Mouse (Mus musculus) forebrain, embryonic 13.5 days (tissue): ENCODE results near the gene Hoxd4. TPM values are rescaled to one million over a fixed set of nuclear protein-coding genes. Genes with fewer than 3 reads are reported as not detected.

Source experiments
- ATAC-seq: fragments of 200-750 bp; cut with Nextera tagmentation; 2 replicates; pipeline ENCODE4 v1.8.0; 2017
- H3K27ac ChIP-seq: fragments of 300-500 bp; sonication (generic); 2 replicates; pipeline ENCODE4 v1.5.1; 2015; ENCODE audit warnings: inconsistent platforms, mild to moderate bottlenecking, moderate library complexity
- H3K27me3 ChIP-seq: fragments of 300-500 bp; sonication (generic); 2 replicates; pipeline ENCODE4 v1.6.1; 2015; ENCODE audit warnings: mild to moderate bottlenecking, inconsistent platforms
- H3K36me3 ChIP-seq: fragments of 300-500 bp; sonication (generic); 2 replicates; pipeline ENCODE4 v1.6.1; 2015; ENCODE audit warnings: mild to moderate bottlenecking, inconsistent platforms; ENCODE audit not compliant: poor library complexity, severe bottlenecking
- H3K4me1 ChIP-seq: fragments of 300-500 bp; sonication (generic); 2 replicates; pipeline ENCODE4 v1.6.1; 2015; ENCODE audit warnings: inconsistent platforms
- H3K4me2 ChIP-seq: fragments of 300-500 bp; sonication (generic); 2 replicates; pipeline ENCODE4 v1.6.1; 2015; ENCODE audit warnings: inconsistent platforms, mild to moderate bottlenecking, moderate library complexity
- H3K4me3 ChIP-seq: fragments of 300-500 bp; sonication (generic); 2 replicates; pipeline ENCODE4 v1.5.1; 2015; ENCODE audit warnings: mild to moderate bottlenecking, inconsistent platforms
- H3K9ac ChIP-seq: fragments of 300-500 bp; sonication (generic); 2 replicates; pipeline ENCODE4 v1.6.1; 2015; ENCODE audit warnings: mild to moderate bottlenecking, inconsistent platforms
- H3K9me3 ChIP-seq: fragments of 300-500 bp; sonication (generic); replicated peaks from 2 replicates; pipeline ENCODE4 v1.6.1; 2016; ENCODE audit warnings: inconsistent platforms
- WGBS: fragments of 180-500 bp; shearing (Covaris S2); methylation state at CpG from one replicate; pipeline ENCODE4 v1.1.7; 2015; 5-methylcytosine and 5-hydroxymethylcytosine counted together
- polyA plus RNA-seq: library from polyadenylated mRNA; unstranded; fragments of >200 nt; fragmentation: Nextera tagmentation; extraction: Ambion mirVana; gene quantifications from 2 replicates; pipeline ENCODE4 v1.2.1, GENCODE M21; 2015

Gene Hoxd4
- polyA plus RNA-seq, 1 experiment from 2014 or later = not detected

DNA sequence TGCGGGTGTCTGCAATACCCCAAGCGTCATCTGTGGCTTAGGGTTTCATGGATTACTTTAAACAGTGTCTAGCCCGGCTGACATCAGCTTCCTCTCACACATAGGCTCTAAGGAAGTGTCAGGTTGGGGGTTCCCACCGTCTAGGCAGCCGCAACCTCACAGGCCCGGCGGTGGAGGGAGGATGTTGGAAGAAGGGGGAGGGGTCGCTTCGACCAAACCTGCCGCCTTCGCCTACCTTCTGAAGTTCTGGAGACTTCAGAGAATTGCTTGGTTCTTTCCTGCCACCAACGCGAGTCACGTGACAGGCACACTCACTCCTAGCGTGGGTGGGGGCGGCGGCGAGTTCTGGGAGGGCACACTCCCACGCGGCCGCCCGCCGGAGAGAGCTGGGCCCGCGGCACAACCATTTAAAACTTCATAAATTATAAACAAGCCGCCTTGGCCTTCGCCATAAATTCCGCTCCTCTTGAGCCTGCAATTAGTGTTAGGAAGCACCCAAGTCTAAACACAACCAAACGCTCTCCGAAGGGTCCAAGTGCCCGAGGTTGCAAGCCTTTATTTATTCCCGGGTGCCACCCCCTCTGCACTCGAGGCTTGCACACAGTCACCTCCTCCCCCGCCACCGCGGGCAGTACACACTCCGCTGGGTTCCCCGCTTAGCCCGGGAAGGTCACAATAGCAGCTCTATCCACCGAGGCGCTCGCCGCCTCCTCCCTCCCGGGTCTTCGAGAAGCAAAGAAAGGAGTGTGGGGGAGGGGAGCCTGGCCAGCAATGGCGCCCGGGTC is 37.8 kb downstream of the Hoxd4 start:
- peak overlapping the region; percentile 25 for H3K4me3 ChIP-seq
- no peak overlapping the region for H3K27ac ChIP-seq
- 0% methylated on average over 47 of the region's 47 CpGs for WGBS
- peak overlapping the region; percentile 53 for H3K4me2 ChIP-seq
- H3K9me3 ChIP-seq = no peaks in the 10 kb centered on the region
- peak; percentile 36; the same call in 1 of the 2 replicates for ATAC-seq
- peaks cover 19% of the 10 kb centered on the region for H3K4me1 ChIP-seq
- H3K27me3 ChIP-seq = peaks cover 100% of the 10 kb centered on the region
- H3K9ac ChIP-seq = no peak overlapping the region
- no peaks in the 10 kb centered on the region for H3K36me3 ChIP-seq

- no peak overlapping the region for H3K9ac ChIP-seq
These were observed 39.1 kb downstream of the Hoxd4 start for GRCm38 (mm10) chr2:74750731-74751250.

GRCm38 (mm10) chr2:74751861-74752260 is 40.1 kb downstream of the Hoxd4 start:
- H3K9ac ChIP-seq = no peak overlapping the region
- H3K4me3 ChIP-seq = no peak overlapping the region
- 38% methylated on average over 1 of the region's 1 CpGs for WGBS
- peaks cover 100% of the 10 kb centered on the region for H3K27me3 ChIP-seq
- H3K27ac ChIP-seq = no peak overlapping the region
- no peaks in the 10 kb centered on the region for H3K9me3 ChIP-seq
- H3K36me3 ChIP-seq = no peaks in the 10 kb centered on the region
- ATAC-seq = no peak
- H3K4me1 ChIP-seq = peaks cover 19% of the 10 kb centered on the region
- no peak overlapping the region for H3K4me2 ChIP-seq

More at GRCm38 (mm10) chr2:74750731-74751250, 39.1 kb downstream of the Hoxd4 start:
- WGBS = 10% methylated on average over 5 of the region's 5 CpGs
- no peak for ATAC-seq
- Histone ChIP-seq H3K4me3 (no peak overlapping the region), H3K27ac (no peak overlapping the region), H3K4me1 (peaks cover 19% of the 10 kb centered on the region), H3K27me3 (peaks cover 100% of the 10 kb centered on the region), H3K9me3 (no peaks in the 10 kb centered on the region), H3K36me3 (no peaks in the 10 kb centered on the region), H3K4me2 (no peak overlapping the region)

DNA sequence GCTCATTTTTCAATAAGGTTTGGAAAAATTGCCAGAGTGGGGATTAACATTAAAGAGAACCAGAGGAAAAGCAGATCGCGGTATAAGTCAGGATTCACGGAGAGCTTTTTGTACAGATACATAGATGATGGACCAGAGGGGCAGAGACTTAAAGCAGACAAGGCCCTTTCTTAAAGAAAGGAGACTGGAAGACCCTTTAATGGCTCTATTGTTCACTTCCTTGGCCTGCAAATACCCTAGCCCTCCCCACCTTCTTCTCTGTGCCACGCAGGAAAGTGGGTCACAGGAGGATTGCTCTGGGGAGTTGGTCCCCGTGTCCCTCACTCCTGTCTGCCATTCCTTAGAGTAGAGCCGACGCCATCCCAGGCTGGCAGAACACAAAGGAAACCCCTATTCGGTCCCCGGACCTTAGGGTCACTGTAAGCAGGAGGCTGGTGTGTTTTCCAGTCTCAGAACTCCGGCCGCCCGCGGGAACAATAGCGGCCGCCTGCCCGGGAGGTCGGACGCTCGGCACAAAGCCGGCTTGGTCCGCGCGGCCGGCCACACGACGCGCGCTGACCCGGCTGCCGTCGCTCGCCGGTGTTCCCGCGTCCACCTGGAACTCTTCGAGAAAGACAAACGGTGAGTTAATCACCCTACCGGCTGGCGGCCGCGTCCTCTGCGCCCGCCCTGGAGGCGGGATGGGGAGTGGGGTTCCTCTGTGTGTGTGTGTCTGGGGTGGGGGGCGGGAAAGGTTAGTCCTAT is 40.9 kb downstream of the Hoxd4 start:
- H3K4me2 ChIP-seq = peak overlapping the region; percentile 36
- H3K4me1 ChIP-seq = peaks cover 19% of the 10 kb centered on the region
- H3K27ac ChIP-seq = no peak overlapping the region
- WGBS = 1% methylated on average over 45 of the region's 45 CpGs
- ATAC-seq = no peak
- H3K36me3 ChIP-seq = no peaks in the 10 kb centered on the region
- H3K9me3 ChIP-seq = no peaks in the 10 kb centered on the region
- no peak overlapping the region for H3K9ac ChIP-seq
- peak overlapping the region; percentile 19 for H3K4me3 ChIP-seq
- H3K27me3 ChIP-seq = peaks cover 100% of the 10 kb centered on the region

GRCm38 (mm10) chr2:74753175-74753523 is 41.4 kb downstream of the Hoxd4 start:
- Histone ChIP-seq H3K36me3 (no peaks in the 10 kb centered on the region), H3K27me3 (peaks cover 100% of the 10 kb centered on the region), H3K4me2 (peak overlapping the region; percentile 36), H3K9ac (no peak overlapping the region), H3K27ac (no peak overlapping the region), H3K9me3 (no peaks in the 10 kb centered on the region), H3K4me3 (peak overlapping the region; percentile 19; the same call in 1 of the 2 replicates), H3K4me1 (peaks cover 19% of the 10 kb centered on the region)
- under 1% methylated on average over 25 of the region's 25 CpGs for WGBS
- ATAC-seq = no peak

GRCm38 (mm10) chr2:74753711-74754110 is 42.0 kb downstream of the Hoxd4 start:
- Histone ChIP-seq H3K36me3 (no peaks in the 10 kb centered on the region), H3K4me2 (no peak overlapping the region), H3K27me3 (peaks cover 100% of the 10 kb centered on the region), H3K27ac (no peak overlapping the region), H3K4me1 (peaks cover 19% of the 10 kb centered on the region), H3K9ac (no peak overlapping the region), H3K9me3 (no peaks in the 10 kb centered on the region), H3K4me3 (no peak overlapping the region)
- no peak for ATAC-seq
- WGBS = 11% methylated on average over 5 of the region's 5 CpGs

GRCm38 (mm10) chr2:74760146-74760545 is 48.4 kb downstream of the Hoxd4 start:
- no peaks in the 10 kb centered on the region for H3K9me3 ChIP-seq
- H3K27me3 ChIP-seq = peaks cover 94% of the 10 kb centered on the region
- no peak for ATAC-seq
- H3K4me1 ChIP-seq = peaks cover 13% of the 10 kb centered on the region
- H3K36me3 ChIP-seq = no peaks in the 10 kb centered on the region
- no peak overlapping the region for H3K4me2 ChIP-seq
- H3K4me3 ChIP-seq = no peak overlapping the region
- H3K9ac ChIP-seq = no peak overlapping the region
- no peak overlapping the region for H3K27ac ChIP-seq
- WGBS = 0% methylated on average over 1 of the region's 1 CpGs

DNA sequence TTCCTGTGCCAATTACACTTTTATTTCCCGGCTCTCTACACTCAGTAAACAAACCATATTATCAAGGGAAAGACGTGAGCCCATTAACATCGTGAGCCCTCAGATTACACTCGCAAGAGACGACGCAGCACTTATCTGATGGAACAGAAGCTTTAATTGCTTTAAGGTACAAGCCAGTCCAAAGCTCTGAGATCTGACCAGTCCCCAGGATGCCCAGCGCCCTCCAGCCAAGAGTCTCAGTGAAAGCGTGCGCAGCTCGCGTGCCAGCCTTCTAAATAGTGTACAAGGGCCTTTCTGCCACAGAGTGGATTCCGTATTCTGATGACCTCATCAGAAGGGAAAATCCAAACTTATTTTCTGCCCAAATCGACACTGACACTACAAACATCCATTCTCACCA is 50.2 kb downstream of the Hoxd4 start:
- H3K27me3 ChIP-seq = peaks cover 94% of the 10 kb centered on the region
- ATAC-seq = no peak
- H3K9me3 ChIP-seq = no peaks in the 10 kb centered on the region
- H3K9ac ChIP-seq = no peak overlapping the region
- WGBS = 5% methylated on average over 13 of the region's 13 CpGs
- no peak overlapping the region for H3K27ac ChIP-seq
- no peak overlapping the region for H3K4me3 ChIP-seq
- H3K36me3 ChIP-seq = no peaks in the 10 kb centered on the region
- H3K4me1 ChIP-seq = peaks cover 13% of the 10 kb centered on the region
- no peak overlapping the region for H3K4me2 ChIP-seq

DNA sequence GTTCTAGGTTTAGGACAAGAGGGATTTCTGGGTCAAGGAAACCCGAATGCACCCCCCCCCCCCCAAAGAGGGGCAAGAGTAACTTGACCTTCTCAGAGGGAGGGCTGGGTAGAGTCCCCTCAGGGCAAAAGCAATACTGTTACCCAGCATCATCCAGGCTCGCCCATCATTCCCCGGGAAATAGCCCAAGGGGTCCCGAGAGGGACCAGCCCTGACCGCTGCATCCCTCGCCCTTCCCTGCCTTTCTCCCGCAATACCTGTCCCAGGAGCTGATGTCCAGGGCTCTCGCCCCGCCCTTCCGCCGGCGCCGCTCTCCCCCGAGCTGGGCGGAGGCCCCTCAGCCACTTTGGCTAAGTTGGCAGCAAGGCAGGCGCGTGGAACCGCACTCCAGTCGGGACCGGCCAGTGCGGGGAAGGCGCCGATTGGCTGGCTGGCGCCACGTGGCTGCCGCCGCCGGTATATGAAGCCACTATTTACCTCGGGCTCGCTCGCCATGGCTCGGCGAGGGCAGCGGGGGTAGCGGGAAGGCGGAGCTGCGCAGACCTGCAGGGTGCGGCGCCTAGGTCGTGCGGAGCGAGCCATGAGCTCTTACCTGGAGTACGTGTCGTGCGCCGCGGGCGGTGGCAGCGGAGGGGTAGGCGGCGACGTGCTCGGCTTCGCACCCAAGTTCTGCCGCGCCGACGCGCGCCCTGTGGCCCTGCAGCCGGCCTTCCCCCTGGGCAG is 51.0 kb downstream of the Hoxd4 start, which contains the start of gene Hoxd1:
TSS of gene Hoxd1 (plus strand) at position 459 of the 723 bp plus-strand sequence.
- peaks cover 90% of the 10 kb centered on the region for H3K27me3 ChIP-seq
- under 1% methylated on average over 30 of the region's 61 CpGs for WGBS
- ATAC-seq = peak; percentile 80
- H3K9me3 ChIP-seq = no peaks in the 10 kb centered on the region
- no peaks in the 10 kb centered on the region for H3K36me3 ChIP-seq
- H3K4me2 ChIP-seq = peak within 1 kb of the TSS; percentile 83
- peaks cover 13% of the 10 kb centered on the region for H3K4me1 ChIP-seq
- no peak within 1 kb of the TSS for H3K27ac ChIP-seq
- H3K9ac ChIP-seq = no peak within 1 kb of the TSS
- peak within 1 kb of the TSS; percentile 48 for H3K4me3 ChIP-seq

- H3K4me2 ChIP-seq = peak overlapping the region; percentile 83
- ATAC-seq = 0 out of 2 replicates have a peak, but pooled peaks have one; percentile 27
- H3K9ac ChIP-seq = no peak overlapping the region
- H3K27ac ChIP-seq = no peak overlapping the region
- no peaks in the 10 kb centered on the region for H3K9me3 ChIP-seq
- H3K27me3 ChIP-seq = peaks cover 86% of the 10 kb centered on the region
- peak overlapping the region; percentile 48 for H3K4me3 ChIP-seq
- peaks cover 13% of the 10 kb centered on the region for H3K4me1 ChIP-seq
- WGBS = 2% methylated on average over 50 of the region's 53 CpGs
- H3K36me3 ChIP-seq = no peaks in the 10 kb centered on the region
These were observed 51.6 kb downstream of the Hoxd4 start for GRCm38 (mm10) chr2:74763245-74763735.

- no peak overlapping the region for H3K4me3 ChIP-seq
- H3K36me3 ChIP-seq = no peaks in the 10 kb centered on the region
- H3K27me3 ChIP-seq = peaks cover 87% of the 10 kb centered on the region
- H3K4me2 ChIP-seq = no peak overlapping the region
- no peak overlapping the region for H3K9ac ChIP-seq
- H3K9me3 ChIP-seq = no peaks in the 10 kb centered on the region
- 43% methylated on average over 10 of the region's 10 CpGs for WGBS
- no peak for ATAC-seq
- no peak overlapping the region for H3K27ac ChIP-seq
- H3K4me1 ChIP-seq = peaks cover 13% of the 10 kb centered on the region
These were observed 52.2 kb downstream of the Hoxd4 start for GRCm38 (mm10) chr2:74763976-74764375.
